Mouse (Mus musculus) stomach, postnatal 0 days (tissue): ENCODE data around the gene Myo15. TPM values are rescaled to one million over a fixed set of nuclear protein-coding genes. Genes with fewer than 3 reads are reported as not detected.

Experiments
- ATAC-seq: fragments of 200-750 bp; cut with Nextera tagmentation; 2 replicates; pipeline ENCODE4 v1.8.0; 2017; ENCODE audit not compliant: low FRiP score, low TSS enrichment
- DNase-seq: peaks from one replicate; pipeline ENCODE4 v3.0.0-alpha.2; 2016; ENCODE audit warnings: low spot score
- H3K27ac ChIP-seq: fragments of 300-500 bp; sonication (generic); replicated peaks from 2 replicates; pipeline ENCODE4 v1.5.1; 2014; ENCODE audit warnings: mild to moderate bottlenecking, control low read depth
- H3K27me3 ChIP-seq: fragments of 300-500 bp; sonication (generic); 2 replicates; pipeline ENCODE4 v1.6.1; 2014; ENCODE audit warnings: low read length; ENCODE audit not compliant: control insufficient read depth, insufficient read depth
- H3K36me3 ChIP-seq: fragments of 300-500 bp; sonication (generic); 2 replicates; pipeline ENCODE4 v1.6.1; 2014; ENCODE audit warnings: low read length, mixed read lengths; ENCODE audit not compliant: control insufficient read depth, insufficient read depth
- H3K4me1 ChIP-seq: fragments of 300-500 bp; sonication (generic); replicated peaks from 2 replicates; pipeline ENCODE4 v1.6.1; 2014; ENCODE audit warnings: antibody characterized with exemption; ENCODE audit not compliant: control insufficient read depth, insufficient read depth
- H3K4me2 ChIP-seq: fragments of 300-500 bp; sonication (generic); replicated peaks from 2 replicates; pipeline ENCODE4 v1.6.1; 2014; ENCODE audit warnings: low read depth, mild to moderate bottlenecking, control low read depth, moderate library complexity
- H3K4me3 ChIP-seq: fragments of 300-500 bp; sonication (generic); 2 replicates; pipeline ENCODE4 v1.5.1; 2014; ENCODE audit warnings: low read depth, low read length, control low read depth
- H3K9ac ChIP-seq: fragments of 300-500 bp; sonication (generic); 2 replicates; pipeline ENCODE4 v1.6.1; 2014; ENCODE audit warnings: mild to moderate bottlenecking, low read length, control low read depth, mixed read lengths
- H3K9me3 ChIP-seq: fragments of 300-500 bp; sonication (generic); 2 replicates; pipeline ENCODE4 v1.6.1; 2016; ENCODE audit warnings: low read length; ENCODE audit not compliant: control insufficient read depth
- CTCF ChIP-seq: IDR thresholded peaks from 2 replicates; pipeline ENCODE4 v1.5.1; 2016; ENCODE audit warnings: antibody characterized with exemption, low read depth, mild to moderate bottlenecking, moderate library complexity
- EP300 ChIP-seq: optimal IDR thresholded peaks from 2 replicates; pipeline ENCODE3; 2016; ENCODE audit warnings: antibody characterized with exemption
- WGBS: fragments of 180-500 bp; shearing (Covaris S2); extraction: QIAGEN DNeasy Blood & Tissue Kit; methylation state at CpG from one replicate; pipeline ENCODE4 v1.1.7; 2014; 5-methylcytosine and 5-hydroxymethylcytosine counted together
- polyA plus RNA-seq: library from polyadenylated mRNA; unstranded; fragments of >200 nt; fragmentation: Nextera tagmentation; extraction: Ambion mirVana; gene quantifications from 2 replicates; pipeline ENCODE4 v1.2.1, GENCODE M21; 2015

Myo15 gene
- polyA plus RNA-seq, 1 experiment from 2014 or later = 0.02 TPM

GRCm38 (mm10) chr11:60508950-60509349 is 39.8 kb downstream of the Myo15 start:
- H3K36me3 ChIP-seq = no peaks in the 10 kb centered on the region
- no peak for TF ChIP-seq EP300
- ATAC-seq (peak; percentile 51; the same call in 1 of the 2 replicates), DNase-seq (peak; percentile 33)
- no peaks in the 10 kb centered on the region for H3K9me3 ChIP-seq
- H3K9ac ChIP-seq = peak overlapping the region; percentile 43
- peak overlapping the region; percentile 65 for H3K4me2 ChIP-seq
- H3K4me1 ChIP-seq = no peaks in the 10 kb centered on the region
- no peaks in the 10 kb centered on the region for H3K27me3 ChIP-seq
- peak overlapping the region; percentile 26 for H3K4me3 ChIP-seq
- WGBS = 3% methylated on average over 11 of the region's 11 CpGs
- no peak overlapping the region for H3K27ac ChIP-seq

- TF ChIP-seq EP300 (no peak), CTCF (no peak)
- Histone ChIP-seq H3K4me3 (peak overlapping the region; percentile 26), H3K9ac (peak overlapping the region; percentile 43), H3K27ac (no peak overlapping the region), H3K27me3 (no peaks in the 10 kb centered on the region), H3K36me3 (no peaks in the 10 kb centered on the region), H3K4me1 (no peaks in the 10 kb centered on the region), H3K9me3 (no peaks in the 10 kb centered on the region), H3K4me2 (peak overlapping the region; percentile 65)
- WGBS = 1% methylated on average over 25 of the region's 25 CpGs
- ATAC-seq (peak; percentile 67), DNase-seq (peak; percentile 62)
Observed at GRCm38 (mm10) chr11:60509500-60509899, 40.4 kb downstream of the Myo15 start.

GRCm38 (mm10) chr11:60511893-60512292 is 42.8 kb downstream of the Myo15 start:
- no peaks in the 10 kb centered on the region for H3K4me1 ChIP-seq
- DNase-seq = no peak
- ATAC-seq = no peak
- H3K36me3 ChIP-seq = no peaks in the 10 kb centered on the region
- H3K4me3 ChIP-seq = no peak overlapping the region
- H3K4me2 ChIP-seq = no peak overlapping the region
- H3K27me3 ChIP-seq = no peaks in the 10 kb centered on the region
- 53% methylated on average over 1 of the region's 1 CpGs for WGBS
- no peak overlapping the region for H3K27ac ChIP-seq
- TF ChIP-seq CTCF = no peak
- TF ChIP-seq EP300 = no peak
- H3K9me3 ChIP-seq = no peaks in the 10 kb centered on the region
- H3K9ac ChIP-seq = no peak overlapping the region

GRCm38 (mm10) chr11:60512520-60512919 is 43.4 kb downstream of the Myo15 start:
- no peak overlapping the region for H3K27ac ChIP-seq
- H3K36me3 ChIP-seq = no peaks in the 10 kb centered on the region
- H3K27me3 ChIP-seq = no peaks in the 10 kb centered on the region
- no peak for DNase-seq
- TF ChIP-seq EP300 (no peak), CTCF (peak; percentile 49)
- no peak overlapping the region for H3K4me2 ChIP-seq
- H3K9me3 ChIP-seq = no peaks in the 10 kb centered on the region
- no peak overlapping the region for H3K9ac ChIP-seq
- no peak overlapping the region for H3K4me3 ChIP-seq
- WGBS = 87% methylated on average over 2 of the region's 2 CpGs
- no peak for ATAC-seq
- H3K4me1 ChIP-seq = no peaks in the 10 kb centered on the region

GRCm38 (mm10) chr11:60514941-60515340 is 45.8 kb downstream of the Myo15 start:
- DNase-seq (peak; percentile 26), ATAC-seq (peak; percentile 58; the same call in 1 of the 2 replicates)
- Histone ChIP-seq H3K9ac (no peak overlapping the region), H3K4me2 (no peak overlapping the region), H3K4me3 (no peak overlapping the region), H3K27me3 (no peaks in the 10 kb centered on the region), H3K9me3 (no peaks in the 10 kb centered on the region), H3K27ac (no peak overlapping the region), H3K4me1 (no peaks in the 10 kb centered on the region), H3K36me3 (no peaks in the 10 kb centered on the region)
- WGBS = 49% methylated on average over 2 of the region's 2 CpGs
- TF ChIP-seq CTCF (no peak), EP300 (no peak)

- no peaks in the 10 kb centered on the region for H3K36me3 ChIP-seq
- H3K9me3 ChIP-seq = no peaks in the 10 kb centered on the region
- H3K27ac ChIP-seq = no peak overlapping the region
Observed at GRCm38 (mm10) chr11:60518305-60518704, 49.2 kb downstream of the Myo15 start.

More at GRCm38 (mm10) chr11:60518305-60518704, 49.2 kb downstream of the Myo15 start:
- TF ChIP-seq EP300 (no peak), CTCF (no peak)
- Histone ChIP-seq H3K4me3 (no peak overlapping the region), H3K4me1 (no peaks in the 10 kb centered on the region), H3K9ac (no peak overlapping the region), H3K27me3 (no peaks in the 10 kb centered on the region), H3K4me2 (no peak overlapping the region)
- DNase-seq (no peak), ATAC-seq (peak; percentile 32; the same call in 1 of the 2 replicates)
- 79% methylated on average over 4 of the region's 4 CpGs for WGBS
